Mouse (Mus musculus) small intestine, adult 2 months (tissue): ENCODE measurements at regions not wholly inside any gene's neighbourhood (a gene's known extent, or its start where the extent isn't known, plus 50 kb on each side); places are given as distances from the start of the nearest gene placed in this dataset.

ENCODE experiments used
- H3K27ac ChIP-seq: fragments of 200-500 bp; 2 replicates; pipeline ENCODE4 v1.5.1; 2012; ENCODE audit warnings: low read depth, low read length, control low read depth, inconsistent platforms; ENCODE audit not compliant: insufficient read depth
- H3K27me3 ChIP-seq: fragments of 200-500 bp; 2 replicates; pipeline ENCODE4 v1.6.1; 2012; ENCODE audit warnings: mild to moderate bottlenecking, moderate library complexity, low read length, inconsistent platforms; ENCODE audit not compliant: control insufficient read depth, insufficient read depth
- H3K36me3 ChIP-seq: fragments of 200-500 bp; 2 replicates; pipeline ENCODE4 v1.6.1; 2012; ENCODE audit warnings: mild to moderate bottlenecking, low read length, control low read depth, inconsistent platforms; ENCODE audit not compliant: control insufficient read depth, insufficient read depth
- H3K4me1 ChIP-seq: fragments of 200-500 bp; 2 replicates; pipeline ENCODE4 v1.6.1; 2012; ENCODE audit warnings: low read length, inconsistent platforms, mixed read lengths; ENCODE audit not compliant: control insufficient read depth, insufficient read depth, insufficient read length
- H3K4me3 ChIP-seq: fragments of 200-500 bp; 2 replicates; pipeline ENCODE4 v1.5.1; 2012; ENCODE audit warnings: low read depth, mild to moderate bottlenecking, control low read depth, inconsistent platforms, low read length, moderate library complexity
- CTCF ChIP-seq: fragments of 200-500 bp; IDR thresholded peaks from 2 replicates; pipeline ENCODE4 v1.5.1; 2012; ENCODE audit warnings: low read depth, mild to moderate bottlenecking, control low read depth, inconsistent platforms, low read length, moderate library complexity, mixed read lengths; ENCODE audit not compliant: insufficient replicate concordance, insufficient read length; ENCODE audit errors: extremely low read depth
- POLR2A ChIP-seq: fragments of 200-500 bp; IDR thresholded peaks from 2 replicates; pipeline ENCODE4 v1.6.1; 2012; ENCODE audit warnings: low read depth, mild to moderate bottlenecking, control low read depth, inconsistent platforms, low read length, moderate library complexity
- WGBS: fragments of 180-500 bp; shearing (Covaris S2); methylation state at CpG from one replicate; pipeline ENCODE4 v1.1.7; 2018; 5-methylcytosine and 5-hydroxymethylcytosine counted together

DNA sequence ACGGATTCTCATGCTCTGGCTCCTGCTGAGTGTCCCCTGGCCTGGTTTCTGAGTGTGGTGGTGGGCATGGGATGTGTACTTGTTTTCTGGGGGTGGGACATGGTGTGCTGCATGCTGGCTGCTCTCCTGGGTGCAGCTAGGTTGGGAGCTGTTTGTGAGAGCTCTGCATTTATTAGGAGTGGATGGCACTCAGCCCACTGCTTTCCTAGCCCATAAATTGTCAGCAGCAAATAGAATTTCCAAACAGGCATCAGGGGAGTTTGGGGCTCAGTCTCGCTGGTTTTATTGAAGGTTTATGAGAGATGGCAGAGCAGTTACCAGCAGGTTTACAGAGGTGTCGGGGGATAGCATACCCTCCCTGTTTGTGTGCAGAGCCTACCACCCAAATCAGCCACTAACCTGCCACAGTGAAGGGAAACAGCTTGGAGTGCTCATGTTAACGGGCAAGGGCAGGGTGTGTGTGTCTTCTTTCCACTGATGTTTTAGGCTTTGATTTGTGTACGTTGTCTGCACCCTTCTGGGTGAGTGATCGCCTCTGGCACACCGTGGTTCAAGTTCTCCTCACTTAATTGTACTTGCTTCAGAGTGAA, 372.6 kb downstream of the Eipr1 start:
- 56% methylated on average over 7 of the region's 7 CpGs for WGBS
- Histone ChIP-seq H3K4me1 (no peaks in the 10 kb centered on the region), H3K27ac (no peak overlapping the region), H3K4me3 (no peak overlapping the region), H3K36me3 (no peaks in the 10 kb centered on the region), H3K27me3 (no peaks in the 10 kb centered on the region)
- TF ChIP-seq CTCF (no peak), POLR2A (no peak)

DNA sequence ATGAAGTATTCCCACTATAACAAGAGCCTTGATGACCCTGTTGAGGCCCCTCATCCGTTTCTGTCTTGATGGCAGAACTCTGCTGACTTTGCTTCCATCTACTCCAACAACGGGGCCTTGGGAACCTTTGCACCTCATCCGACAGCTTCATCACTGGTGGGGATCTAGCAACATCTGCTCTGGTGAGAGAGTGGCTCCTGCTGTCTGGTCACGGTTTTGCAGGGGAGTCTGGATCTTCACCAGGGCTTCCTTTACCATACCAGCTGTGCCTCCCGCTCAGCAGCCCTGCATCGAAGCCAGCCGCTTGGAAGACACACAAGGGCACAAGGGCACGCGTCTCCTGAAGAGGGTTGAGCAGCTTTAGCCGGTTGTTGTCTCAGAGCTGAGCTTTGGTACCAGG, 377.2 kb downstream of the Eipr1 start:
- Histone ChIP-seq H3K36me3 (no peaks in the 10 kb centered on the region), H3K27ac (no peak overlapping the region), H3K27me3 (no peaks in the 10 kb centered on the region), H3K4me1 (no peaks in the 10 kb centered on the region), H3K4me3 (no peak overlapping the region)
- TF ChIP-seq POLR2A (no peak), CTCF (no peak)
- 26% methylated on average over 10 of the region's 10 CpGs for WGBS

DNA sequence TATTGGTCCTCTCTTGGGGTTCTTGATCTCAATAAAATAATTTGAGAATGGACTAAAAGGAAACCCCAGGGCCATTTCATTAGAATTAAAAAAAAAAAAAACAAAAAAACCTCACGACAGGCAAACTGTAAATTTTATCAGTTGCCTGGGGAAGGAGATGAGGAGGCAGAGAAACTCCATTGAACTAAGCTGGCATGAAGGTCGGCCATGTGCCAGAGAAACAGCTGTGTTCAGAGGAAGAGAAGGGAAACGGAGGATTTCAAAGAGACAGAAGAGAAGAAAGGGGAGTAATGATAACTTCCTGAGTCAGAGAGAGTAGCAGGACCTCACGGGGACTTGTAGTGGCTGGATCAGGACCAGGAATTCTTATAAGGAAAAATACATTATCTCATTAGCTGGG, 377.7 kb downstream of the Eipr1 start:
- Histone ChIP-seq H3K27ac (no peak overlapping the region), H3K27me3 (no peaks in the 10 kb centered on the region), H3K4me3 (no peak overlapping the region), H3K36me3 (no peaks in the 10 kb centered on the region), H3K4me1 (no peaks in the 10 kb centered on the region)
- WGBS, result 46% methylated on average over 4 of the region's 4 CpGs
- TF ChIP-seq POLR2A (no peak), CTCF (no peak)

DNA sequence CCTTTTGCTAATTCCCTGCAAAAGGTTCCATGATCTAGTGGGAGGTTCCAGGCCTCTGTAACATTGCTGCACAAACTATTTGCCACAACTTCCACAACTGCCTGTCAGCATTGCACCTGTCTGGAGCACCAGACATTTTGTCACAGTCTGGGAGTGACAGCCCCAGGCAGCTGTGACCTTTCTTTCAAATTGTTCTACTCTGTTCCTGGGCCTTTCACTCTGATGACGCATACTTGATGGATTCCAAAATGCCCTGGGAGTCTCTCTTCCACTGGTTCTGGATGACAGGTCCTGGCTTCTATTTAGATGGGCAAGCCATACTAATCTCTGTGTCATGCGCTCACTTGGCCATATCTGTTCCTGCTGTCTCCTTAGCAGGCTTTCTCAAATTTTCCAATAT, 382.7 kb downstream of the Eipr1 start:
- Histone ChIP-seq H3K36me3 (no peaks in the 10 kb centered on the region), H3K27me3 (no peaks in the 10 kb centered on the region), H3K27ac (no peak overlapping the region), H3K4me1 (no peaks in the 10 kb centered on the region), H3K4me3 (no peak overlapping the region)
- 88% methylated on average over 2 of the region's 2 CpGs for WGBS
- TF ChIP-seq POLR2A (no peak), CTCF (no peak)

DNA sequence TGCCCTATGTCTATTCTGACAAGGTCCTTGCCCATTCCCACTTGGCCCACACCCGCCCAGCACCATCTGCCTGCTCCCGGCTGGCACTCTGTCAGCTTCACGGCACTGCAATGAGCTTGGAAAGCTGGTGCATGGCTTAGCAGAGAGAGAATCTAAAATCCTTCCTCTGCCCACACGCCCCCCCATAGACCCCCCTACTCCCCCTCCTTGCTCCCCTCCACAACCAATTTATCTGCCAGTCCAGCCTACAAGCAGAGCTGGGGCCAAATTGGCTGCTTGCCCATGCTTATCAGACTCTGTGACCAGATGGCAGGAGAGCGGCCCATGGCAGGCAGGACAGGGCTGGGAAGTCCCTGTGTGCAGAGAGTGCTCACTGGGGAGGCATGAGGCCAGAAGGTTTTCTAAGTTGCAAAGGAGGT, 385.3 kb downstream of the Eipr1 start:
- Histone ChIP-seq H3K36me3 (no peaks in the 10 kb centered on the region), H3K27ac (no peak overlapping the region), H3K4me1 (no peaks in the 10 kb centered on the region), H3K4me3 (no peak overlapping the region), H3K27me3 (no peaks in the 10 kb centered on the region)
- WGBS, result 47% methylated on average over 5 of the region's 5 CpGs
- TF ChIP-seq POLR2A (no peak), CTCF (no peak)

DNA sequence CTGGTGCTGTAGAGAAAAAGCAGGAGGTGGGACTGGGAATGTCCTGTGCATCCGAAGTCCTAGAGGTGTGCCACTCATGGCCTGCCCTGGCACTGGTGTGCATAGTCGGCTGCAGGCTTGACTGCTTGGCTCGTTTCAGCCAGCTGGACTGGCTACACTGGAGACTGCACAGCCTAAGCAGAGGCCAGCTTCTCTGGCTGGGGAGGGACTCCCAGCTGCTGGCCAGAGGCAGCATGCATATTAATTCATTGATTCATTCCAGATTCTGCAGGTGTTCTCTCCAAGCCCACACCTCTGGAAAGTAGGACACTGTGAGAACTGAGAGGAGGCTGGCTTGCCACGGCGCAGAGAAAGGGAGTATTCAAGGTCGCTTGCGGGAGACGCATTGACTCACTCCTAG, 385.9 kb downstream of the Eipr1 start:
- Histone ChIP-seq H3K27me3 (no peaks in the 10 kb centered on the region), H3K27ac (no peak overlapping the region), H3K36me3 (no peaks in the 10 kb centered on the region), H3K4me3 (no peak overlapping the region), H3K4me1 (no peaks in the 10 kb centered on the region)
- WGBS, result 71% methylated on average over 8 of the region's 8 CpGs
- TF ChIP-seq POLR2A (no peak), CTCF (no peak)

DNA sequence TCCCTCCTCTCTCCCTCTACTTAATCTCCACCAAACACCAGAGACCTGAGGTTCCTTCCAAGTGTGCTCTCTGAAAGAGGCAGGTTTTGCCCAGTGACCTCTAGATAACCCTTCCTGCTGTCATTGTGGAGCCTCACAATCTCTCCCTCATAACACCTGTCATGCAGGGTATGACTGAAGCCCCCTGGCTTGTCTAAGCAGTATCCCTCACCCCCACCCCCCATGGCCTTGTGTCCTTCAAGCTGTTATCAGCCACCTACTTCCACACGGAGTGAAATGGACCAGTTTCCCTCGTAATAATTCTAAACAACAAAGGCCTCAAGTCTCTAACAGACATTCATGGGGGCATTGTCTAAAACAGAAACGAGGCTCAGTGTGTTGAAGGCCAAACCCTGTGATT, 387.6 kb upstream of the Myt1l start:
- WGBS, result 22% methylated on average over 3 of the region's 3 CpGs
- no peak for TF ChIP-seq POLR2A
- no peak for TF ChIP-seq CTCF
- no peak overlapping the region for H3K4me3 ChIP-seq
- H3K36me3 ChIP-seq, result no peaks in the 10 kb centered on the region
- H3K27me3 ChIP-seq, result no peaks in the 10 kb centered on the region
- no peak overlapping the region for H3K27ac ChIP-seq
- no peaks in the 10 kb centered on the region for H3K4me1 ChIP-seq

DNA sequence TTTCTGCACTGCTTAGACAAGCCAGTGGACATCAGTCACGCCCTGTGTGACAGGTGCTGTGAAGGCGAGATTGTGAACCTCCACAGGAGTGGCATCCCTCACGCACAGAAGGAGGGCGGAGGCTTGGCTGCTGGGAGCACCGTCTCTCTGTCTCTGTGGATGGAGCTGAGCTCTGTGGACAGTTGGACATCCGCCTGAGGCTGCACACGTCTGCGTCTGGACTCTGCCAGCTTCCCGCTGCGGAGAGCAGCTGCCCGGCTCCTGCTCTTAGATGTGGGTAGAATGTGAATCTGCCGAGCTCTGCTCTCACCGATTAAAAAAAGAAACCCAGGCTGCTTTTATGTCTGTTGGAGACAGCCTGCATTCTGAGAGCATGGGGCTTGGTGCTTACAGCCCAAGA, 387.1 kb upstream of the Myt1l start:
- WGBS, result 53% methylated on average over 13 of the region's 13 CpGs
- H3K4me1 ChIP-seq, result no peaks in the 10 kb centered on the region
- no peak overlapping the region for H3K27ac ChIP-seq
- TF ChIP-seq CTCF (no peak), POLR2A (no peak)
- no peak overlapping the region for H3K4me3 ChIP-seq
- no peaks in the 10 kb centered on the region for H3K36me3 ChIP-seq
- no peaks in the 10 kb centered on the region for H3K27me3 ChIP-seq
